Mouse (Mus musculus): ENCODE measurements around the gene Rapgef1. TPM values are rescaled to one million over a fixed set of nuclear protein-coding genes. Genes with fewer than 3 reads are reported as not detected.
A peak's percentile ranks its signal among the peaks of the same experiment; 100 is the strongest.

The Rapgef1 gene
- 8.4 and 9.7 TPM in 2 replicates for polyA plus RNA-seq (2015; fragmentation: Nextera tagmentation; extraction: Ambion mirVana)

GRCm38 (mm10) chr2:29619484-29620300, at the start of gene Rapgef1:
Rapgef1 (plus strand) TSS chr2:29619720.
- Histone ChIP-seq H3K36me3 (no peaks in the 10 kb centered on the region), H3K27ac (replicated peaks) (peak within 1 kb of the TSS; percentile 88), H3K9ac (peak within 1 kb of the TSS; percentile 96), H3K27me3 (replicated peaks) (no peaks in the 10 kb centered on the region), H3K4me2 (peak within 1 kb of the TSS; percentile 95), H3K9me3 (no peaks in the 10 kb centered on the region), H3K4me3 (peak within 1 kb of the TSS; percentile 87), H3K4me1 (peaks cover 50% of the 10 kb centered on the region)
- under 1% methylated on average over 79 of the region's 101 CpGs for WGBS
- peak; percentile 68 for ATAC-seq (ENCODE audit: extremely low read depth, insufficient number of reproducible peaks, low FRiP score, low TSS enrichment)

GRCm38 (mm10) chr2:29571921-29572700, 47.4 kb upstream of the Rapgef1 start:
- Histone ChIP-seq H3K27me3 (replicated peaks) (peaks cover 24% of the 10 kb centered on the region), H3K9me3 (no peaks in the 10 kb centered on the region), H3K36me3 (no peaks in the 10 kb centered on the region), H3K4me3 (no peak overlapping the region), H3K27ac (replicated peaks) (no peak overlapping the region), H3K4me2 (no peak overlapping the region), H3K4me1 (peaks cover 14% of the 10 kb centered on the region), H3K9ac (no peak overlapping the region)
- WGBS = 53% methylated on average over 9 of the region's 9 CpGs
- no peak for ATAC-seq (ENCODE audit: extremely low read depth, insufficient number of reproducible peaks, low FRiP score, low TSS enrichment)

- Histone ChIP-seq H3K9ac (no peak overlapping the region), H3K27ac (replicated peaks) (no peak overlapping the region), H3K4me3 (no peak overlapping the region), H3K27me3 (replicated peaks) (peaks cover 26% of the 10 kb centered on the region), H3K4me1 (peaks cover 14% of the 10 kb centered on the region), H3K4me2 (no peak overlapping the region), H3K9me3 (no peaks in the 10 kb centered on the region), H3K36me3 (no peaks in the 10 kb centered on the region)
- no peak for ATAC-seq (ENCODE audit: extremely low read depth, insufficient number of reproducible peaks, low FRiP score, low TSS enrichment)
- whole genome bisulfite sequencing = 47% methylated on average over 5 of the region's 5 CpGs
Observed at GRCm38 (mm10) chr2:29572811-29573427, 46.6 kb upstream of the Rapgef1 start.

- Histone ChIP-seq H3K27ac (replicated peaks) (no peak overlapping the region), H3K4me3 (no peak overlapping the region), H3K4me2 (no peak overlapping the region), H3K9me3 (no peaks in the 10 kb centered on the region), H3K4me1 (peaks cover 14% of the 10 kb centered on the region), H3K36me3 (no peaks in the 10 kb centered on the region), H3K27me3 (replicated peaks) (peaks cover 26% of the 10 kb centered on the region), H3K9ac (no peak overlapping the region)
- 5% methylated on average over 5 of the region's 5 CpGs for WGBS
- ATAC-seq (ENCODE audit: extremely low read depth, insufficient number of reproducible peaks, low FRiP score, low TSS enrichment) = no peak
Observed at GRCm38 (mm10) chr2:29573591-29573990, 45.9 kb upstream of the Rapgef1 start.

- Histone ChIP-seq H3K4me1 (peaks cover 14% of the 10 kb centered on the region), H3K9ac (no peak overlapping the region), H3K4me2 (no peak overlapping the region), H3K4me3 (no peak overlapping the region), H3K9me3 (no peaks in the 10 kb centered on the region), H3K27ac (replicated peaks) (no peak overlapping the region), H3K36me3 (no peaks in the 10 kb centered on the region), H3K27me3 (replicated peaks) (peaks cover 26% of the 10 kb centered on the region)
- 43% methylated on average over 11 of the region's 11 CpGs for WGBS
- ATAC-seq (ENCODE audit: extremely low read depth, insufficient number of reproducible peaks, low FRiP score, low TSS enrichment) = no peak
Observed at GRCm38 (mm10) chr2:29574187-29574586, 45.3 kb upstream of the Rapgef1 start.

GRCm38 (mm10) chr2:29582415-29582814, 37.1 kb upstream of the Rapgef1 start:
- H3K36me3 ChIP-seq = no peaks in the 10 kb centered on the region
- H3K9ac ChIP-seq = no peak overlapping the region
- no peak overlapping the region for H3K4me2 ChIP-seq
- no peaks in the 10 kb centered on the region for H3K9me3 ChIP-seq
- no peak overlapping the region for H3K27ac ChIP-seq (replicated peaks)
- H3K4me1 ChIP-seq = no peaks in the 10 kb centered on the region
- WGBS = 5% methylated on average over 7 of the region's 7 CpGs
- no peak for ATAC-seq (ENCODE audit: extremely low read depth, insufficient number of reproducible peaks, low FRiP score, low TSS enrichment)
- no peak overlapping the region for H3K4me3 ChIP-seq
- peaks cover 23% of the 10 kb centered on the region; the same call in 1 of the 2 replicates for H3K27me3 ChIP-seq (replicated peaks)

- 39% methylated on average over 8 of the region's 8 CpGs for WGBS
- Histone ChIP-seq H3K27ac (replicated peaks) (no peak overlapping the region), H3K9me3 (no peaks in the 10 kb centered on the region), H3K4me1 (peaks cover 4% of the 10 kb centered on the region; the same call in 1 of the 2 replicates), H3K27me3 (replicated peaks) (peaks cover 30% of the 10 kb centered on the region; the same call in 1 of the 2 replicates), H3K9ac (no peak overlapping the region), H3K4me2 (no peak overlapping the region), H3K4me3 (no peak overlapping the region), H3K36me3 (no peaks in the 10 kb centered on the region)
- no peak for ATAC-seq (ENCODE audit: extremely low read depth, insufficient number of reproducible peaks, low FRiP score, low TSS enrichment)
Observed at GRCm38 (mm10) chr2:29586017-29586702, 33.4 kb upstream of the Rapgef1 start.

GRCm38 (mm10) chr2:29588006-29588405, 31.5 kb upstream of the Rapgef1 start:
- no peak for ATAC-seq (ENCODE audit: extremely low read depth, insufficient number of reproducible peaks, low FRiP score, low TSS enrichment)
- Histone ChIP-seq H3K4me1 (peaks cover 4% of the 10 kb centered on the region; the same call in 1 of the 2 replicates), H3K9ac (no peak overlapping the region), H3K4me3 (no peak overlapping the region), H3K36me3 (no peaks in the 10 kb centered on the region), H3K4me2 (no peak overlapping the region), H3K9me3 (no peaks in the 10 kb centered on the region), H3K27me3 (replicated peaks) (peaks cover 32% of the 10 kb centered on the region; the same call in 1 of the 2 replicates), H3K27ac (replicated peaks) (no peak overlapping the region)
- WGBS = 47% methylated on average over 4 of the region's 4 CpGs

GRCm38 (mm10) chr2:29589266-29589665, 30.3 kb upstream of the Rapgef1 start:
- Histone ChIP-seq H3K4me1 (peaks cover 4% of the 10 kb centered on the region; the same call in 1 of the 2 replicates), H3K27me3 (replicated peaks) (peaks cover 23% of the 10 kb centered on the region; the same call in 1 of the 2 replicates), H3K9me3 (no peaks in the 10 kb centered on the region), H3K36me3 (no peaks in the 10 kb centered on the region), H3K4me2 (no peak overlapping the region), H3K9ac (no peak overlapping the region), H3K27ac (replicated peaks) (no peak overlapping the region), H3K4me3 (no peak overlapping the region)
- 27% methylated on average over 10 of the region's 10 CpGs for WGBS
- ATAC-seq (ENCODE audit: extremely low read depth, insufficient number of reproducible peaks, low FRiP score, low TSS enrichment) = no peak

- no peak overlapping the region for H3K4me2 ChIP-seq
- no peaks in the 10 kb centered on the region for H3K9me3 ChIP-seq
- H3K4me1 ChIP-seq = peaks cover 4% of the 10 kb centered on the region; the same call in 1 of the 2 replicates
- H3K27ac ChIP-seq (replicated peaks) = no peak overlapping the region
- no peaks in the 10 kb centered on the region for H3K36me3 ChIP-seq
- H3K27me3 ChIP-seq (replicated peaks) = peaks cover 12% of the 10 kb centered on the region; the same call in 1 of the 2 replicates
- H3K9ac ChIP-seq = no peak overlapping the region
- ATAC-seq (ENCODE audit: extremely low read depth, insufficient number of reproducible peaks, low FRiP score, low TSS enrichment) = no peak
- WGBS = 77% methylated on average over 6 of the region's 6 CpGs
- H3K4me3 ChIP-seq = no peak overlapping the region
Observed at GRCm38 (mm10) chr2:29591626-29592025, 27.9 kb upstream of the Rapgef1 start.

Data from heart, embryonic 13.5 days (tissue).